Mouse (Mus musculus) limb, embryonic 14.5 days (tissue): ENCODE measurements at regions not wholly inside any gene's neighbourhood (a gene's known extent, or its start where the extent isn't known, plus 50 kb on each side); places are given as distances from the start of the nearest gene placed in this dataset.

ENCODE experiments used
- ATAC-seq: fragments of 200-750 bp; cut with Nextera tagmentation; 2 replicates; pipeline ENCODE4 v1.8.0; 2017; ENCODE audit warnings: low read depth, moderate number of reproducible peaks, moderate TSS enrichment; ENCODE audit not compliant: low FRiP score
- DNase-seq: peaks from one replicate; pipeline ENCODE4 v3.0.0-alpha.2; 2015; ENCODE audit warnings: low spot score
- H3K27ac ChIP-seq: fragments of 300-500 bp; sonication (generic); replicated peaks from 2 replicates; pipeline ENCODE4 v1.5.1; 2014; ENCODE audit warnings: low read depth, mild to moderate bottlenecking, low read length, moderate library complexity, mixed read lengths
- H3K27me3 ChIP-seq: fragments of 300-500 bp; sonication (generic); 2 replicates; pipeline ENCODE4 v1.6.1; 2014; ENCODE audit warnings: low read length, mixed read lengths; ENCODE audit not compliant: control insufficient read depth, insufficient read depth
- H3K36me3 ChIP-seq: fragments of 300-500 bp; sonication (generic); 2 replicates; pipeline ENCODE4 v1.6.1; 2014; ENCODE audit warnings: mild to moderate bottlenecking, low read length, moderate library complexity, mixed read lengths; ENCODE audit not compliant: control insufficient read depth, insufficient read depth
- H3K4me1 ChIP-seq: fragments of 300-500 bp; sonication (generic); 2 replicates; pipeline ENCODE4 v1.6.1; 2014; ENCODE audit warnings: antibody characterized with exemption, low read length, mixed read lengths; ENCODE audit not compliant: control insufficient read depth, insufficient read depth
- H3K4me2 ChIP-seq: fragments of 300-500 bp; sonication (generic); replicated peaks from 2 replicates; pipeline ENCODE4 v1.6.1; 2014; ENCODE audit warnings: low read depth, mild to moderate bottlenecking, low read length, moderate library complexity; ENCODE audit not compliant: severe bottlenecking
- H3K4me3 ChIP-seq: fragments of 300-500 bp; sonication (generic); replicated peaks from 2 replicates; pipeline ENCODE4 v1.5.1; 2014; ENCODE audit warnings: low read length
- H3K9ac ChIP-seq: fragments of 300-500 bp; sonication (generic); 2 replicates; pipeline ENCODE4 v1.6.1; 2014; ENCODE audit warnings: mild to moderate bottlenecking, low read depth, low read length, moderate library complexity; ENCODE audit not compliant: severe bottlenecking
- H3K9me3 ChIP-seq: fragments of 300-500 bp; sonication (generic); 2 replicates; pipeline ENCODE4 v1.6.1; 2016; ENCODE audit warnings: low read length; ENCODE audit not compliant: control insufficient read depth
- POLR2A ChIP-seq: fragments of 200-500 bp; IDR thresholded peaks from 2 replicates; pipeline ENCODE4 v1.8.0; 2012; ENCODE audit warnings: inconsistent platforms, mild to moderate bottlenecking, moderate library complexity, borderline replicate concordance; ENCODE audit not compliant: insufficient read depth, insufficient read length; ENCODE audit errors: extremely low read depth
- WGBS: fragments of 180-500 bp; shearing (Covaris S2); extraction: QIAGEN DNeasy Blood & Tissue Kit; methylation state at CpG from one replicate; pipeline ENCODE4 v1.1.7; 2014; 5-methylcytosine and 5-hydroxymethylcytosine counted together

- Histone ChIP-seq H3K36me3 (no peaks in the 10 kb centered on the region), H3K27me3 (no peaks in the 10 kb centered on the region)
- no peak for DNase-seq
Measured at GRCm38 (mm10) chr12:15993866-15994265, 177.1 kb upstream of the Trib2 start.

GRCm38 (mm10) chr12:15986351-15986750, 169.6 kb upstream of the Trib2 start:
- ATAC-seq = no peak
- H3K4me2 ChIP-seq = no peak overlapping the region
- no peaks in the 10 kb centered on the region for H3K27me3 ChIP-seq
- no peak for DNase-seq
- no peaks in the 10 kb centered on the region for H3K9me3 ChIP-seq
- peaks cover 9% of the 10 kb centered on the region for H3K4me1 ChIP-seq
- no peaks in the 10 kb centered on the region for H3K36me3 ChIP-seq
- H3K4me3 ChIP-seq = no peak overlapping the region
- no peak for TF ChIP-seq POLR2A
- H3K27ac ChIP-seq = no peak overlapping the region
- no peak overlapping the region for H3K9ac ChIP-seq

More at GRCm38 (mm10) chr12:15993866-15994265, 177.1 kb upstream of the Trib2 start:
- WGBS = 52% methylated on average over 3 of the region's 3 CpGs
- H3K9ac ChIP-seq = no peak overlapping the region
- no peaks in the 10 kb centered on the region for H3K4me1 ChIP-seq
- no peak for TF ChIP-seq POLR2A
- no peak for ATAC-seq
- no peaks in the 10 kb centered on the region; the same call in 1 of the 2 replicates for H3K9me3 ChIP-seq
- H3K4me3 ChIP-seq = no peak overlapping the region
- no peak overlapping the region for H3K27ac ChIP-seq
- no peak overlapping the region for H3K4me2 ChIP-seq

GRCm38 (mm10) chr12:15985649-15986048, 168.9 kb upstream of the Trib2 start:
- H3K9ac ChIP-seq = no peak overlapping the region
- TF ChIP-seq POLR2A = no peak
- DNase-seq = no peak

GRCm38 (mm10) chr12:15983591-15984300, 167.0 kb upstream of the Trib2 start:
- Histone ChIP-seq H3K36me3 (no peaks in the 10 kb centered on the region), H3K27me3 (no peaks in the 10 kb centered on the region), H3K4me2 (no peak overlapping the region), H3K9me3 (no peaks in the 10 kb centered on the region), H3K4me1 (peaks cover 13% of the 10 kb centered on the region), H3K9ac (no peak overlapping the region), H3K27ac (no peak overlapping the region), H3K4me3 (no peak overlapping the region)
- WGBS = 84% methylated on average over 11 of the region's 11 CpGs
- ATAC-seq (no peak), DNase-seq (no peak)
- TF ChIP-seq POLR2A = no peak

More at GRCm38 (mm10) chr12:15985649-15986048, 168.9 kb upstream of the Trib2 start:
- Histone ChIP-seq H3K9me3 (no peaks in the 10 kb centered on the region), H3K4me2 (no peak overlapping the region), H3K27ac (no peak overlapping the region), H3K4me1 (peaks cover 13% of the 10 kb centered on the region), H3K36me3 (no peaks in the 10 kb centered on the region), H3K27me3 (no peaks in the 10 kb centered on the region), H3K4me3 (no peak overlapping the region)
- no peak for ATAC-seq
- 72% methylated on average over 2 of the region's 2 CpGs for WGBS

GRCm38 (mm10) chr12:15981741-15982140, 165.0 kb upstream of the Trib2 start:
- ATAC-seq = no peak
- H3K4me2 ChIP-seq = no peak overlapping the region
- H3K36me3 ChIP-seq = no peaks in the 10 kb centered on the region
- TF ChIP-seq POLR2A = no peak
- no peak for DNase-seq
- 6% methylated on average over 1 of the region's 1 CpGs for WGBS
- no peaks in the 10 kb centered on the region for H3K27me3 ChIP-seq
- H3K27ac ChIP-seq = no peak overlapping the region
- H3K4me1 ChIP-seq = peaks cover 13% of the 10 kb centered on the region
- no peaks in the 10 kb centered on the region for H3K9me3 ChIP-seq
- H3K9ac ChIP-seq = no peak overlapping the region
- no peak overlapping the region for H3K4me3 ChIP-seq

GRCm38 (mm10) chr12:15979233-15979632, 162.5 kb upstream of the Trib2 start:
- peaks cover 13% of the 10 kb centered on the region for H3K4me1 ChIP-seq
- H3K9me3 ChIP-seq = no peaks in the 10 kb centered on the region
- H3K27ac ChIP-seq = no peak overlapping the region
- no peaks in the 10 kb centered on the region for H3K36me3 ChIP-seq
- TF ChIP-seq POLR2A = no peak
- H3K4me2 ChIP-seq = no peak overlapping the region
- WGBS = 81% methylated on average over 7 of the region's 7 CpGs
- no peak overlapping the region for H3K4me3 ChIP-seq
- ATAC-seq (no peak), DNase-seq (no peak)
- H3K27me3 ChIP-seq = no peaks in the 10 kb centered on the region
- no peak overlapping the region for H3K9ac ChIP-seq
